Mouse (Mus musculus) T-helper 2 cell (primary cell): ENCODE results near the gene Srgap3.

ENCODE experiments used
- in situ Hi-C: fragments of 300-600 bp; cut with MboI, MseI; formaldehyde crosslinking; loops from one replicate; pipeline ENCODE4 v1.15.1; 2025; ENCODE audit warnings: high pct_unique_total_duplicates

Srgap3 gene

GRCm38 (mm10) chr6:112912552-112912951 lies 34.5 kb downstream of the Srgap3 start:
- in situ Hi-C loops: no loop called here

- in situ Hi-C loops: no loop called here
These were observed 37.4 kb downstream of the Srgap3 start for GRCm38 (mm10) chr6:112909711-112910110.

DNA sequence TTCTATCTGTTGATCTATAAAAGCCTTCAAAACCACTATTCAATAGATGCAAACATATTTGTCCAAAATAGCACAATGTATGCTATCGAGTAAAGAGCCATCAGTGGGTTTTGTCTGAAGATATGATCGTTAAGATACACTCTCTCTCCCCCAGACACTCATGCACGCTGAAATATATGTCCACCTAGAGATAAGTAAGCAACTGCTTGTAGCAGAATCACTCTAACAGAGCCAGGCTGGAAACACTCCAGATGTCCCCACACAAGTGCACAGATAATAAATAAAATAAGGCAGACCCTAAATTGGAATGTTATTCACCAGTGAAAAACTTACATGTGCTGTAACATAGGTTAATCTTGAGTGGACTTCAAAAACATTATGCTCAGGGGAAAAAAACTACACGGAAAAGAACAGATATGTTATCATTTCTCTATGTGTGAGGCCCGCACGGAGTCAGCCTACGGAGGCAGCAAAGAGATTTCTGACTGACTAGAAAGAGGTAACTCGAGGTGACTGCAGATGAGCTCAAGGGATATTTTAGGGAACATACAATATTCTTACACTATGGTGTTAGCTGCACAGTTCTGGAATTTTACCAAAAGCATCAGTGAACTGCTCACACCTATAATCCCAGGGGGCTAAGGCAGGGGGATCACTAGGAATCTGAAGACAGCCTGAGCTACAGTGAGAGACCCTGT lies 39.0 kb downstream of the Srgap3 start:
- in situ Hi-C loops: no loop called here

DNA sequence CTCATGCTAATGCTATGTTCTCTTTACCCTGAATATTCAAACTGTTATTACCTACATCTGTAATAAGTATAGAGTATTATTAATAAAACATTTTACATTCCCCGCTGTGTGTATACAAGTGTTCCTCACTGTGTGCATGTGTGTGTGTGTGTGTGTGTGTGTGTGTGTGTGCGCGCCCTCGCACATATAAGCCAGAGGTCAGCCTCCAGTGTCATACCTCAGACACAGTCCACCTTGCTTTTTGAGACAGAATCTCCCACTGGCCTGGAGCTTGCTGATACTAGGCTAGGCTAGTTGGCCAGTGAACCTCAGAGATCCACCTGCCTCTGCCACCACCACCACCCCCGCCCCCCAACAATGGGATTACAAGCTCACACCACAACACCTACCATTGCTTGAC lies 43.3 kb downstream of the Srgap3 start:
- in situ Hi-C loops: no loop called here

GRCm38 (mm10) chr6:112903226-112903625 lies 43.8 kb downstream of the Srgap3 start:
- in situ Hi-C loops: no loop called here

GRCm38 (mm10) chr6:112902791-112903190 lies 44.3 kb downstream of the Srgap3 start:
- in situ Hi-C loops: no loop called here

DNA sequence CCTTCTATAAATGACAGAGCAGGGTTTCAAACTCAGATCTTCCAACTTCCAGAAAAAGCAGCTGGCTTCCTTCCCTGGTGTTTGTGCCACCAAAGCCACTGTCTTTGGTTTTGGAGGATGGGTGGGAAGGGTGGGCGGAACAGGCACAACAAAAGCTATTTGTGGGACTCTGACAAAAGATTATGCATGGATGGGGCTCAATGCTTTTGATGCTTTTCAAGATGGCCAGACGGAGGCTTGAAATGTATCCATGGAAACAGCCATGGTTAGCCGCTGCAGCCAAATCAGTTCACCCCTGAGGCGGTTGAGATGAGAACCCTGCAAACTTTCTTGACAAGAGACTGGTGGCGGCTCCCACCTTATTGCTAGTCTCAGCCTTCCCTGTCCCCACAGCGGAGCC lies 46.8 kb downstream of the Srgap3 start:
- in situ Hi-C loops: no loop called here

DNA sequence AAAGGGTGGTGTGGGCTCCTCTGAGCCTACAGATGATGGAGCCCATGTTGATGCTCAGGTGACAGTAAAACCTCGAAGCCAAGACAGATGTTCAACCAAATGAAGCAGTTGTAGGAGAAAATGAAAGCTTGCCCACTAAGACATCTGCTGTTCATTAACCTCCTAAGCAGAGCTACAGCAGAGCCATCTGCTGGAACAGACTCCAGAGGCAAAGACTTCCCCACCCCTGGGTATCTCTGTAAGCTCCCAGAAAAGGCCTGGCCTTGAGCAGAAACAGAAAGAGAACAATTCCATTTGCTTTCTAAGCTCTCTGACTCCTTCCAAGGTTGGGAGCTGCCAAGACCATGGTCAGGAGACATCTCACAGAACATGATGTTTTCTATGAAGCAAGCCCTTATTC lies 47.4 kb downstream of the Srgap3 start:
- in situ Hi-C loops: no loop called here

DNA sequence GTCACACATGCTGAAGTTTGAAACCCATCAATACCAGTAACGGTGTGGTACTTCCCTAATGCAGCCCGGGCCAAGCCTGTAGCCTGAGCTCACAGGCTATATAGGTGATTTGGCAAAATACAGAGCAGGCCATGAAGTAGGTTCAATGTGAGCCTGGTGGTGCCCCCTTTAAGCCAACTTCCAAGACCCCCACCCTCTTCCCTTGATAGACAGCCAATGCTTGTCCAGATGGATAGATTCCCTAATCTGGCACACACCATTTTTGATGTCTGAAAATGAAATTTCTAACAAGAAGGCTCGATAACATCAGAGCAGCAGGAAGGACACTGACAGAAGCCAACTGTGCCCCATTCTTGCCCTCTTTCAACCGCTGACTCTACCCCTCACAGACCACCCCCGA lies 47.8 kb downstream of the Srgap3 start:
- in situ Hi-C loops: no loop called here

- in situ Hi-C loops: no loop called here
These were observed 48.6 kb downstream of the Srgap3 start for GRCm38 (mm10) chr6:112898435-112898834.

- in situ Hi-C loops: no loop called here
These were observed 50.7 kb downstream of the Srgap3 start for GRCm38 (mm10) chr6:112896372-112896771.

- in situ Hi-C loops: no loop called here
These were observed 56.7 kb downstream of the Srgap3 start for GRCm38 (mm10) chr6:112890331-112890751.

DNA sequence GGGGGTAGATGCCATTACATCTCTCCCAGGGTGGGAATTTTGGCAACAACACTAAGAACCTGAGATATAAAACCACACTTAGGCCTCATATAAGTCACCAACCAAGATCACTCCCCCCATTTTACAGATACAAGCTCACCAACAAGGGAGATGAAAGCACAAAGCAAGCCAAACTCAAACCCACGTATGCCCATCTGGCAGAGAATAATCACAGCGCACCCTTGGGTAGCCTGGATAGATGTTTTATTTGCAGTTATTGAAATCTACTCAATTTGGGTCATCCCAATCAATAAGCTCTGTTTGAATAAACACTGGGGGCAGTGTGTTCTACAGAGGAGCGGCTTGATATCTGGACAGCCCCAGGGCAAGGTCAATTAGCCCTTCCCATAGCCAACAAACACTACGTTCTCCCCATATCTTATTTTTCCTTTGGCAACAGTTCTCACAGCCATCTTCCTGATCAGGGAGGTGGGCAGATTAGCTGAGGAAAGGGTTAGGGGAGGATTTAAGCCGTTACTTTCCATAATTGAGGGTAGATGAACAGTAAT lies 63.4 kb downstream of the Srgap3 start:
- in situ Hi-C loops: no loop called here

DNA sequence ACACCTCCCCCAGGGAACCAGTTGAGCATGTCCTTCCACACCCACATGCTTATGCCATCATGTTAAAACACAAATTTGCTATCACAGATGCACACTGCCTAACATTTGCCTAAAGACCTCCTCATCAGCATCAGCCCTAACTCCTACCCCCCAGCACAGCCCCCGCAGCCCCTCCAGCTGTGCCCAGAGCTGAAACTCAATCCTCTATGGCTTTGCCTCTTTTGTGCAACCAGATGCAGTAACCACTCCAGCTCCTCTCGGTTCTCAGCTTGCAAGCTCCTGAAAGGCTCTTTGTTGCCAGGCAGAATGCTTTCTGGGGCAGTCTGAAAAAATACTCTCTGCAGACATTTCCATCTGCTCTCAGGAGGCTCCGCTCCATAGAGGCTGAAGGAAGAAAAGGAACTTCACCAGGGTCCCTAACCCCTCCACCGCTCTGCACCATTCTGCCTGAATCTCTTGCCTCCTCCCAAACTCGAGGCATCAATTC lies 67.0 kb downstream of the Srgap3 start:
- in situ Hi-C loops: no loop called here

DNA sequence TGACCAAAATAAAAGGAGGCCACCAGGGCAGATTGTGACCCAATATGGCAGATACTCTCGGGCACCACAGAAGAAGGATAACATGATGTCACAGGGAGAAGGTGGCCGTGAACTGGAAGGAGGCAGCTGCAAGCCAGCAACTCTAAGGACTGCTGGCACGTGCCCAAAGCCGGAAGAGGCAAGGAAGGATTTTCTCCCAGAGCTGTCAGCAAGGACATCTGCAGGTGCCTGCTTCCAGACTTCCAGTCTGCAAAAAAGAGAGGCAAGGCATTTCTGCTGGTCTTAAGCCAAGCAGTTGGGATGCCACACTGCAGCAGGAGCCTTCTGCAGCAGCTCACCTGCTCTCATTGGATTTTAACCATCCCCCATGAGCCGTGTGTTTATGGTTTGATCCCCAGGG lies 67.9 kb downstream of the Srgap3 start:
- in situ Hi-C loops: no loop called here

DNA sequence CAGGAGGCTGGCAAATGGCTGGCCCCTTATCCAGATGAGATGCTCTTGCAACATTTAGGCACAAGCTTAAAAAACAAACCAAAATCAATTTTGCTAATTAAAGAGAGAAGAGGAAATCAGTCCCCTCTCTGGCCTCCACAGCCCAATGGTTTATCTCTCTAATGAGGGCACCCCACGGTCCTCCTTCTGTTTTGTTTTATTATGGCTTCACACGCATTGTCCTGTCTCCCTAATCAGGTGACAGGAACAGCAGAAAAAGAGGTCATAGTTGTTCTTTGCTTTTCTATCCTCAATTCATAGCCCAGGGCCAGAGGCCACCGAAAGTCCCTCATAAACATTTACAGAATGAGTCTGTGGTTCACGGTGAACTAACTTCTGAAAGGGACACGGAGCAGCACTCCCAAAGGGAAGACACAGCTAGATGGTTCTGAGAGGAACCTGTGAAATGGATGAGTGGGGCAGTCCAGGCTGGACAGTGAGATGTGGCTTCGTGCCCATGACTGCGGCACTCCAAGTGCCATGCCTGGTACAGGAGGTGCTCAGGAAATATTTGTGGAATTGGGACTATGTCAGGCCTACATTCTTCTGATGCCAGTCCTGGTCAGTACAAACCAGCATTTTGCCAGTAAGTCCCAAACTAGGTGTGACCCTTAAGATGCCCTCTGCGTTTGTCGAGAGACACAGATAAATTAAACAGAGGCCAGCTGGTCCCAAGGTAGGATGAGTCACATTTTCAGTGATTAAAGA lies 73.8 kb downstream of the Srgap3 start:
- in situ Hi-C loops: no loop called here

- in situ Hi-C loops: no loop called here
These were observed 75.8 kb downstream of the Srgap3 start for GRCm38 (mm10) chr6:112871241-112871780.

- in situ Hi-C loops: no loop called here
These were observed 78.7 kb downstream of the Srgap3 start for GRCm38 (mm10) chr6:112868197-112868957.

- in situ Hi-C loops: no loop called here
These were observed 81.0 kb downstream of the Srgap3 start for GRCm38 (mm10) chr6:112866096-112866495.

- in situ Hi-C loops: no loop called here
These were observed 82.0 kb downstream of the Srgap3 start for GRCm38 (mm10) chr6:112865021-112865531.

GRCm38 (mm10) chr6:112862465-112862864 lies 84.6 kb downstream of the Srgap3 start:
- in situ Hi-C loops: no loop called here
